Mouse (Mus musculus) cerebellum, postnatal 4 days (tissue): ENCODE data around the gene Apc2.
A peak's percentile ranks its signal among the peaks of the same experiment; 100 is the strongest.
"Not testable (repeated sequence)": the region's sequence is repeated elsewhere in the genome, so short reads cannot be mapped to it uniquely, and the experiment has no call there.

ENCODE experiments used
- DNase-seq, 2 experiments: peaks; one replicate each; pipeline ENCODE4 v3.0.0; 2022; ENCODE audit warnings: low spot score in 2 of 2, mixed read lengths in 1 of 2

Apc2 gene

DNA sequence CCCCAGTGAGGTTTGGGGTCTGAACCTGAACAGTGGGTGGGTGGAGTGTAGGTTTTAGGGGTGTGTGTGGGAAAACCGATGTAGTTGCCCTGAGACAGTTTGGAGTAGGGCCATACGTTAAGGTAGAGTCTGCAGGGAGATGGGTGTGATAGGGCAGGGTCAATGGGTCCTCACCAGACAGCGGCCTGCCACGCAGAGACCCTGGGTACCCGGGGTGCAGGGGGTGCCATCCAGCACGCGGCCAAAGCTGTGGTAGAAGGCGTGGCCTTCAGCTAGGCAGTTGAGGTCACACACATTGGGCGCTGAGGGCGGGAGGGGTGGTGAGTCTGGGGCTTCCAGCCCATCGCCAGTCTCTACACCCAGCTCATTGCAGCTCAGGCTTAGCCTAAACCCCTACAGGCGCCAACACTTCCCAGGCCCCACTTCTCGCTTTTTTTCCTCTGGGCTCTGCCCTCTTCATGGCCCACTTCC, 47.7 kb downstream of the Apc2 start:
- no peak for DNase-seq

DNA sequence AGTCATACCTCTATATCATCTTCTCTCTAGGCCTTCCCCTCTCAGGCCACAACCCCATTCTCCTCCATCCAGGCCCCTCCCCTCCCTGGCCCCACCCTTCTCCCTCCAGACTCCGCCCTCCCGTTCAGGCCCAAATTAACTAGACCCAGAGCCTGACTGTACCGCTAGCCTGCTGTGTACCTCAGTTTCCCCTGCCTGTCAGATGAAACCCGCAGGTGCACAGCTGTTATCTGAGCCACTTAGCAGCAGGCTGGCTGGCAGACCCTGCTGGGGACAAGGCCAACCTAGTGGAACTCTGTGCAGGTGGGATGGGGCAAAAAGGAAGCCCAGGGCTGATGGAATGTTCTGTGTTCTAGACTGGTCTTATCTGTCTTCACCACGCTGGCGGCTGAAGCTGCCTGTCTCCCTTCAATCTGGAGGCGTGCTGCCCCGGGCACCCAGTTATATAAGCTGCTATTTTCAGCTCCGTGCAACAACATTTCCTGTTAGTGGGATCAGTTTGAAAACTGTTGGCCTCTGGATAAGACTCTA, 48.4 kb downstream of the Apc2 start:
- no peak for DNase-seq

DNA sequence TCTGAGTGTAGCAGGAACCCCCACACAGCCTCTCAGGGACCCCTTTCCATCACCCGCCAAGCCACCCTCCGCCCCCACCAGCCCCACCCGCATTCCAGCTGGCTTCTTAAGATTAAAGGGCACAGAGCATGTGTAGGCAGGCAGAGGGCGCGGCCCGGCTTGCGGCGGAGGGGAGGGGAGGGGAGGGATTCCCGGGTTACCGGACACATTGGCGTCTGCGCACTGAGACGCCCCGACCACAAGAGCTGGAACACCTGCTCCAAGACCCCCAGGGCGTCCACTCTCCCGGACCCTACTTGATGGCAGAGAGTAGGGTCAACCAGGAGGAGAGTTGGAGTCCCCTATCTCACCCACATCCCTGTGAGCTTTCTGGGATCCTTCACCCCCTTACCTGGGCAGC, 49.3 kb downstream of the Apc2 start:
- DNase-seq: no peak

DNA sequence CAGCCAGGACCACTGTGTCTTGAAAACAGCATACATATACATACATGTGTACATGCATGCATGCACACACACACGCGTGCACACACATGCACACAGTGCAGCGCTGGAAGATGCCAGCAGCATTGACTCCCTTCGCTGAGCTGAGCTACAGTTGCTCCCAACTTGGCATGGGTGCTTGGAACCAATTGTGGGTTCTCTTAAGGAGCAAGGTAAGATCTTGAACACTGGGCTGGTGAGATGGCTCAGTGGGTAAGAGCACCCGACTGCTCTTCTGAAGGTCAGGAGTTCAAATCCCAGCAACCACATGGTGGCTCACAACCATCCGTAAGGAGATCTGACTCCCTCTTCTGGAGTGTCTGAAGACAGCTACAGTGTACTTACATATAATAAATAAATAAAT, 50.2 kb downstream of the Apc2 start:
- not testable (repeated sequence) for DNase-seq

DNA sequence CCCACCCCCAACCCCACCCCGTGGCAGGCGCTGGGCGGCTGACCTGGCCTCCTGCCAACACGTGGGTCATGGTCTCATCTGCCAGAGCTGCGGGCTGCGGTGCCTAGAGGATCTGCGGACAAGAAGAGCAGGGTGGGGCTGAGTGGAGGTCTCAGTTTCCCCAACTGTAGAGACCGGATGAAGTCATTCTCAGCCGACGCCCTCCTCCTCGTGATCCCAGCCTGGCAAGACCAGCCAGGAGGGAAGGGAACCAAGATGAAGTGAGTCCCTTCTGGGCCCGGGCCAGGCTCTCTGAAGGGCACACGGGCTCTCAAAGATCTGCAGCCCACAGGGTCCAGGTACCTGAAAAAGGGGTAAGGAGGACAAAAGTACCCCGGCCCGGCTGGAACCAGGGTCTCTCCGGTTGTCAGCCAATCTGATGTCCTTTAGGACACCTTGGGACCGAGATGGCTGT, 51.8 kb downstream of the Apc2 start:
- DNase-seq: no peak

DNA sequence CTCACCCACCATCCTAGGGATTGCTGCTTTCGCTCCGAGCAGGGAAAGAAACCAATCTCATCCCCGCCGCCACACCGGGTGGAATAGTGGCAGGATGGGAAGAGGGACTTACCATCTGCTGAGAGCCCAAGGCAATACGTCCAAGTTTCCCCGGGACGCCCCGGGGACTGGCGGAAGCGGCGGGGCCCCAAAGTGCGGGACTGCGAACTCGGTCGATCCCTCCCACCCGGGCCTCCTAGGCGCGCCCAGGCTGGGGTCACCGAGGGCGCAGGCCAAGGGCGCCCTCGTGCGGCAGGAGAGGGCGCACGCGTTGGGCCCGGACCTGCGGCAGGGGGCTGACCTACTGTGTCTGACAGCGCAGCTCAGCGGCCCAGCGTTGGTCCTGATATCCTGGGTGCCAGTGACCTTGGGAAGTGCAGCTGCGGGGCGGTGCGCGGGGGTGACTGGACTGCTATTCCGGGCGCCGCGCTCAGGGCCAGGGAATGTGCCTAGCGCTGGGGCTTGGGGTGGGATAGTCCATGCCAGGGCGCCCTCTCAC, 52.5 kb downstream of the Apc2 start, which contains the start of gene Adamtsl5:
Gene Adamtsl5, minus strand, starts transcription at position 169 of the 538 bp plus-strand sequence.
- no peak for DNase-seq

DNA sequence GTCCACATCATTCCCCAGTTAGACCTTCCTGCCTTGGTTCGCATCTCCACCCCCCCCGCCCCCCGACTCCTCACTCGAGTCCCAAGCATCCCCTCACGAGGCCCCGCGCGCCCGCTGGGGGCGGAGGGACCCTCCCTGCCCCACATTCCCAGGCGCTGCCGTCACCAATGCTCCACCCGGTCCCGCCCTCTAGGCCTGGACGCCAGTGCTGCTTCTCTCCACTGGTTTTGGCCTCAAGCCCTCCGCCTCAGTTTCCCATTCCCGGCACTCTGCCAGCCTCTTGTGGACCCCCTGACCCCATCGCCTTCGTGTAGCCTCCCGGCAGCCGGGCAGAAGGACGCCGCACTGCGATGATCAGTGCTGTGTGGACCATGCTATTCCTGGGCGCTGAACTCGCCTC, 53.2 kb downstream of the Apc2 start:
- DNase-seq: no peak

DNA sequence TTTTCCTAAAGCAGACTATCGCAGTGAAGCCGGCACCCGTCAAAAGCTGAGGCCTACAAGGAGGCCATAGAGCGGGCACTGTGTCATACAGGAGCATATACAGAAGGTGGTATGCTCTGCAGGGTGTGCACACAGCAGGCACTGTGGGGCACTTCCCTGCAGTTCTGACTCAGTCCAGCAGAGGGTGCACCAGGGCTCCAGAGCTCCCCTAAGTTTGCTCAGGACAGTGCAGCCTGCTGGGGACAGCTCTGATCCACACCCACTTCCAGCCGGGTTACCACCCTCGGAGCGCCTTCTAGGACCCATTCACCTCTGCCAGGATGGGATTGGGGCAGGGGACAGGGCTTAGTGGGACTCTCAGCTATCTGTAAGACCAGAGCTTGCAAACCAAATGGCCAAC, 54.5 kb downstream of the Apc2 start:
- DNase-seq: peak; percentile 66 to 86

DNA sequence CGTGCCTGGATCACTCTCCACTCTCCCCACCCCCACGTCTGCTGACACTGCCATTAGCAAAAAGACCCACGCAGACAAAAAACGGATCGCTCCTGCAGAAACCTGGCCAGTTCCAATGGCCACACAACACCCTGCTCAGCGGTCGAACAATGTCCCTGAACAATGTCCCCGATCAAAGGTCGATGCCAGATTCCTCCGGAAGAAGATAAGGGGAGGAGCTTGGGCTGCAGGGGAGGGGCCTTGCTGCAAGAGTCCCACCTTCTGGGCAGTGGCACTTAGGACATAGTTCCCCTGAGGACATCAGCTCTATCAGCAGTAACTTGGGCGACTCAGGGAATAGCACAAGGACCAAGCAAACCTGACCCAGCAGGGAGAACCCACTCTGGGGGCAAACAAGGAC, 56.1 kb downstream of the Apc2 start:
- no peak for DNase-seq

DNA sequence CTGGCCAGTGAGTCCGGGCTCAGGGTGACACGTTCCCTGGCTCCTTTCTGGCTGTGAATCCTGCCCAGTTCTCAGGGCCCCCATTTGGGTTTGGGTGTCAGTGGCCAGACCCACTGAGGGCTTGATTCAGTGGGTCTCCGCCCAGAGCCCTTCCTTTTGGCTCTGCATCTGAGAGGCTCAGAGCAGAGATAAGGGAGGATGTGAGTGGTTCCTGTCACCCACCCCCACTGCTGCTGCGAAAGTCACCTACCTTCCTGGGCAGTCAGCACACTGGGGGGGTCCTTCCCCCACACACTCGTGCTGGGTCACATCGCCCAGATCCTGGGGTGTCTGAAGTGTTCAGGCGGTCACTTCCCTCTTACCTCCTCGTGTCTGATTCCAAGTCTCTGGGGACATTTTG, 57.0 kb downstream of the Apc2 start:
- DNase-seq: no peak

DNA sequence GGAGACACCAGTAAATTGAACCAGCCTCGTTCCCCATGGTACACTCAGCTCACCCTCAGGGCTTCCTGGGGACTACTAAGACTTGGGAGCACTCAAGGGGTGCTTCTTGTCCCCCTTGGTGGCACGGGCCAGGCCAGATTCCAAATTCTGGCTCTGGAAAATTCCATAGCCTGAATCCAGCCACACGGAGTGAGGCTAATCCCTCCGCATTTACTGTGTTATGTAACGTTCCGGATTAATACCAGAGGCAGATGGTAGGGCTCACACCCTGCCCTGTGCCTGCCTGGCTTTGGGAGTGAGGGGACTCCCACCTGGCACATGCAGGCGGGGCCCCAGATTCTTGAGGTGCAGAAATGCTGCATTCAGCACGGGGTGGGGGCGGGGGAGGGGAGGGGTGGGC, 59.7 kb downstream of the Apc2 start:
- no peak for DNase-seq

DNA sequence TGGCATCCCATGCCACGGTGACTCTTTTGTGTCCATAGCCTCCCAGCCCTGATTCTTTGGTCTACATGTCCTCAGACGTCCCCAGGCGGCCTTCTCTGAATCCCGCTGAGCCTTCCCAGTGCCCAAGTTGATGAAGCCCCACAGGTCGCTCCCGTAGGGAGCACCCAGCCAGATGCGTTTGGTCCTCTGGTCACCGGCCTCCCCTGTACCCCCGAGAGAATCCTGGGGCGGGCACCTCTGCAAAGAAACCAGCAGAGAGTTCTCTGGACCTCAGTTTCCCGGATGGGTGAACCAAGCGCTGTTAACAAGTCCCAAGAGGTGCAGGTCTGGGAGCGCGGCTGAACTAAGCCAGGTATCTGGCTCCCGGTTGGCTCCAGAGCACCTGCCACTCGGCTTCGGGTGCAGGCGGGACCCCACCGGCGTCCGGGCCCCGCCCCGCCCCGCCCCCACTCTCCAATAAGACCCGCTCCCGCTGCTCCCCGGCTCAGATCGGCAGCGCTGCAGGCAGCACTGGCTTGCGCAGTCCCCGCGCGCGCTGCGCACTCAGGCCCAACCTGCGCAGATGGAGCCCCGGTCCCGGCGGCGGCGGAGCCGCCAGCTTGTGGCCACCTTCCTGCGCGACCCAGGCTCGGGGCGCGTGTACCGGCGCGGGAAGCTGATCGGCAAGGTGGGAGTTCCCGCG, 60.4 kb downstream of the Apc2 start, which contains the start of gene Plk5:
Gene Plk5, plus strand, starts transcription at position 459 of the 682 bp plus-strand sequence.
- no peak for DNase-seq

DNA sequence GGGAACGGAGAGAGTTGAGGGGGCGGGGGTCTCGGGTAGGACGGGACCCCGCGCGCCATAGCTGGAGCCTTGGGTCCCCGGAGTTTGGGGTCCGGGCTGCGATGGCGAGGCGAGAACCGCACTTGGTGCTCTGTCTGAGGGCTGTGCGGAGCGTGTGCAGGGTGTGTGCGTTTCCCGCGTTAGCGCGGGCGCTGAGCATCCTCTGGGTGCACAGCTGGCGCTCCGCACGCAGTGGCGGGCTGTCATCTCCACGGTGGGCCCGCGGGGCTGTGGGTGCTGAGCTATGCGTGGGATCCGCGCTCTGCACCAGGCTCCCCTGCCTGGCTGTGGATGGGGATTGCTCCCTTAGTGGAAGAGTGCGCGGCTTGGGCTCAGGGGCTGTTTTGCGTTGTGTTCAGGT, 61.0 kb downstream of the Apc2 start:
- no peak for DNase-seq

DNA sequence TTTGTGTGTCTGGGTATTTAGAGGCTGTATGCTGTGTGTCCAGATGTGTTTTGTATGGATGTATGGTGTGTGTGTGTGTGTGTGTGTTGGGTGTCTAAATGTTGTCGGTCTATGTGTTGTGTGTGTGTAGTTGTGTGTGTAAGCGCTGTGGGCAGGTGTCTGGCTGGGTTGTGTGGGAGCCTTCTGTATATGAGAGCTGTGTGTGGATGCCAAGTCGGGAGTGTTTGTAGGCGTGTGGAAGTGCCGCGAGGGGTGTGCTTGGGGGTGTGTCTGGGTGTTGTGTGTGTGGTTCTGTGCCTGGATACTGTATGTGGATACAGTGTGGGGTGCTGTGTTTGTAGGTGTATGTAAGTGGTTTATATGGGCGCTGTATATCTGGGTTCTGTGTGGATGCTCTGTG, 61.6 kb downstream of the Apc2 start:
- no peak for DNase-seq

DNA sequence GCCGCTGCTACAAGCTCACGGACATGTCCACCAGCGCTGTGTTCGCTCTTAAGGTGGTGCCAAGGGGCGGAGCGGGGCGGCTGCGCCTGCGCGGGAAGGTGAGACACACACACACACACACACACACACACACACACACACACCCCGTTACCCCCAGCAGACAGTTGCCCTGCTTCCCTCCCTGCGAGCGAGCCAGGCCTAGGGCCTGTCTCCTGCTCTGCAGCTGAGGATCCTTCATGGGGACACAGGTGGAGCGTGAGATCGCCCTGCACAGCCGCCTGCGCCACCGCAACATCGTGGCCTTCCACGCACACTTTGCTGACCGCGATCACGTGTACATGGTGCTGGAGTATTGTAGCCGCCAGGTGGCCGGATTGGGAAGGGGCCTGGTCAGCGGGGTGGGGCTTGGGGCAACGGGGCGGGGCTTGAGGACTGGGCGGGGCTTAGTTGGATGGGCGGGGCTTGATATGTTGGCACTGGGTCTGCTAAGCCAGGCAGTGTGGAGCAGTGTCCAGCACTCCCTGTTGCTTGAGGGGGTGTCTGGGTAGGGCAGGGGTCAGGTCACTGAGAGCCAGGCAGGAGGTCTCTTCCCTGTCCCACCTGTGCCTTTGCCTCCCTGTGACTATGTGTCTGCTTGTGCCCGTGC, 62.3 kb downstream of the Apc2 start:
- DNase-seq: no peak

DNA sequence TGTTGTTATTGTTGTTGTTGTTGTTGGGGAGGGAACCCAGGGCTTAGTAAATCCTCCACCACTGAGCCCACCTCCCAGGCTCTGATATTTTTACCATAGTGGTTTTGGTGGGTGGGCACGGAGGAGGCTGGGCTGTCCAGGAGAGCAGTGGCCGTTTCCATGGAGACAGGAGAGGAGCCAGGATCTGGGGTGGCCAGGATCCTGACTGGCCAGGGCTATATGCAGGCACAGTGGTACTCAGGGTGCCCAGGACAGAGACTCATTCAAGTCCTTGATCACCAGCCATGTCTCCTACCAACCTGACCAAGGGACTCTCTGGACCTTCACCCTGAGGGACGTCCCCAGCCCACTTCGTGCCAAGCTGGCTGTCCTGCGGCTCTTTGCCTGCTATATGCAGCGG, 68.0 kb downstream of the Apc2 start:
- no peak for DNase-seq

DNA sequence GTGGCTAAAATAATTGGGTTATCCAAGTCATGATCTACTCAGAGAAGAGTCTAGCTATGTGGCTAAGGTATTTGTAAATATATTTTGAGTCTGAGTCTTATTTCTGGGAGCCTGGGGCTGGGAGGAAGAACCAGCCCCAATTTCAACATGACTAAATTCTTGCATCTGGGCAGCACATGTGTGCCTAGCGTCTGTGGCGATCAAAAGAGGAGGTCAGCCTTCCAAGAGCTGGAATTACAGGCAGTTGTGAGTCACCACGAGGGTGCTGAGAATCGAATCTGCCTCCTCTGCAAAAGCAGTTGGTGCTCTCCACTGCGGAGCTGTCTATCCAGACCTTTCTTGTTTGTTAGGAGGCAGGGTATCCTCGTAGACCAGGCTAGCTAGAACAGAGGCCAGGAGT, 70.0 kb downstream of the Apc2 start:
- no peak for DNase-seq
